Mouse (Mus musculus) T-helper 1 cell (primary cell): ENCODE results near the gene Angptl8.
"Not testable (repeated sequence)": the region's sequence is repeated elsewhere in the genome, so short reads cannot be mapped to it uniquely, and the experiment has no call there.

Experiments
- in situ Hi-C: fragments of 300-600 bp; cut with MboI, MseI; formaldehyde crosslinking; loops from one replicate; pipeline ENCODE4 v1.15.1; 2025; ENCODE audit warnings: high pct_unique_total_duplicates

Angptl8 gene

GRCm38 (mm10) chr9:21849691-21850677, 14.7 kb downstream of the Angptl8 start:
- in situ Hi-C loops = no loop called here

GRCm38 (mm10) chr9:21851084-21851483, 15.8 kb downstream of the Angptl8 start:
- in situ Hi-C loops = no loop called here

GRCm38 (mm10) chr9:21852128-21853091, 17.1 kb downstream of the Angptl8 start, which contains the start of gene Dock6:
Gene Dock6 (minus strand): TSS chr9:21852635.
- in situ Hi-C loops = no loop called here

- in situ Hi-C loops = no loop called here
Measured at GRCm38 (mm10) chr9:21853961-21854360, 18.7 kb downstream of the Angptl8 start.

- in situ Hi-C loops = no loop called here
Measured at GRCm38 (mm10) chr9:21854894-21855293, 19.6 kb downstream of the Angptl8 start.

GRCm38 (mm10) chr9:21857501-21857900, 22.2 kb downstream of the Angptl8 start:
- in situ Hi-C loops = no loop called here

- in situ Hi-C loops = no loop called here
Measured at GRCm38 (mm10) chr9:21858084-21858483, 22.8 kb downstream of the Angptl8 start.

GRCm38 (mm10) chr9:21859606-21860005, 24.3 kb downstream of the Angptl8 start:
- in situ Hi-C loops = no loop called here

GRCm38 (mm10) chr9:21860349-21860748, 25.0 kb downstream of the Angptl8 start:
- in situ Hi-C loops = not testable (repeated sequence)

- in situ Hi-C loops = no loop called here
Measured at GRCm38 (mm10) chr9:21862181-21862580, 26.9 kb downstream of the Angptl8 start.

GRCm38 (mm10) chr9:21865673-21866398, 30.5 kb downstream of the Angptl8 start:
- in situ Hi-C loops = no loop called here

- in situ Hi-C loops = no loop called here
Measured at GRCm38 (mm10) chr9:21866641-21867040, 31.3 kb downstream of the Angptl8 start.

GRCm38 (mm10) chr9:21867726-21868125, 32.4 kb downstream of the Angptl8 start:
- in situ Hi-C loops = no loop called here

- in situ Hi-C loops = not testable (repeated sequence)
Measured at GRCm38 (mm10) chr9:21869290-21869689, 34.0 kb downstream of the Angptl8 start.

- in situ Hi-C loops = no loop called here
Measured at GRCm38 (mm10) chr9:21870879-21871524, 35.7 kb downstream of the Angptl8 start.

GRCm38 (mm10) chr9:21872204-21872603, 36.9 kb downstream of the Angptl8 start:
- in situ Hi-C loops = no loop called here

GRCm38 (mm10) chr9:21876601-21877000, 41.3 kb downstream of the Angptl8 start:
- in situ Hi-C loops = no loop called here
